Mouse (Mus musculus) large intestine, adult 2 months (tissue): ENCODE measurements at regions not wholly inside any gene's neighbourhood (a gene's known extent, or its start where the extent isn't known, plus 50 kb on each side); places are given as distances from the start of the nearest gene placed in this dataset.

Source experiments
- DNase-seq: peaks from one replicate; pipeline ENCODE4 v3.0.0-alpha.2; 2012; ENCODE audit warnings: low read depth, low spot score
- WGBS: fragments of 180-500 bp; shearing (Covaris S2); methylation state at CpG from one replicate; pipeline ENCODE4 v1.1.7; 2018; 5-methylcytosine and 5-hydroxymethylcytosine counted together

GRCm38 (mm10) chr10:96363867-96364266 lies 227.5 kb downstream of the Gm5426 start:
- 79% methylated on average over 4 of the region's 4 CpGs for WGBS
- DNase-seq, result no peak

GRCm38 (mm10) chr10:96365101-96365500 lies 228.7 kb downstream of the Gm5426 start:
- DNase-seq, result no peak
- 56% methylated on average over 3 of the region's 3 CpGs for WGBS

- no peak for DNase-seq
- 96% methylated on average over 2 of the region's 2 CpGs for WGBS
Measured at GRCm38 (mm10) chr10:96366871-96367270, 230.5 kb downstream of the Gm5426 start.

GRCm38 (mm10) chr10:96370547-96371320 lies 234.3 kb downstream of the Gm5426 start:
- 72% methylated on average over 21 of the region's 21 CpGs for WGBS
- no peak for DNase-seq

GRCm38 (mm10) chr10:96371321-96371653 lies 234.9 kb downstream of the Gm5426 start:
- 81% methylated on average over 14 of the region's 14 CpGs for WGBS
- DNase-seq, result no peak

- 66% methylated on average over 11 of the region's 11 CpGs for WGBS
- DNase-seq, result no peak
Measured at GRCm38 (mm10) chr10:96372616-96373346, 236.4 kb downstream of the Gm5426 start.

GRCm38 (mm10) chr10:96373481-96373880 lies 237.1 kb downstream of the Gm5426 start:
- no peak for DNase-seq
- 82% methylated on average over 7 of the region's 7 CpGs for WGBS

GRCm38 (mm10) chr10:96374293-96375069 lies 238.1 kb downstream of the Gm5426 start:
- 85% methylated on average over 12 of the region's 12 CpGs for WGBS
- DNase-seq, result no peak

GRCm38 (mm10) chr10:96375070-96375447 lies 238.7 kb downstream of the Gm5426 start:
- no peak for DNase-seq
- 95% methylated on average over 3 of the region's 3 CpGs for WGBS

- DNase-seq, result no peak
- WGBS, result 91% methylated on average over 4 of the region's 4 CpGs
Measured at GRCm38 (mm10) chr10:96377549-96377948, 239.3 kb upstream of the Btg1 start.

- 58% methylated on average over 9 of the region's 9 CpGs for WGBS
- DNase-seq, result no peak
Measured at GRCm38 (mm10) chr10:96379016-96379771, 237.6 kb upstream of the Btg1 start.

GRCm38 (mm10) chr10:96381664-96382063 lies 235.1 kb upstream of the Btg1 start:
- 89% methylated on average over 6 of the region's 6 CpGs for WGBS

GRCm38 (mm10) chr10:96391748-96392147 lies 225.1 kb upstream of the Btg1 start:
- WGBS, result 76% methylated on average over 3 of the region's 3 CpGs
- no peak for DNase-seq

More at GRCm38 (mm10) chr10:96381664-96382063, 235.1 kb upstream of the Btg1 start:
- no peak for DNase-seq

GRCm38 (mm10) chr10:96392836-96393235 lies 224.0 kb upstream of the Btg1 start:
- WGBS, result 82% methylated on average over 1 of the region's 1 CpGs
- no peak for DNase-seq

- 95% methylated on average over 3 of the region's 3 CpGs for WGBS
- DNase-seq, result no peak
Measured at GRCm38 (mm10) chr10:96394210-96394609, 222.6 kb upstream of the Btg1 start.

- WGBS, result 44% methylated on average over 3 of the region's 3 CpGs
- DNase-seq, result no peak
Measured at GRCm38 (mm10) chr10:96395017-96395416, 221.8 kb upstream of the Btg1 start.

GRCm38 (mm10) chr10:96397931-96398561 lies 218.8 kb upstream of the Btg1 start:
- DNase-seq, result no peak
- 66% methylated on average over 13 of the region's 13 CpGs for WGBS

- DNase-seq, result no peak
- WGBS, result 80% methylated on average over 9 of the region's 9 CpGs
Measured at GRCm38 (mm10) chr10:96398562-96399288, 218.1 kb upstream of the Btg1 start.
